ENCODE assay signal across 5 mouse cellular contexts in the genomic region with DNA sequence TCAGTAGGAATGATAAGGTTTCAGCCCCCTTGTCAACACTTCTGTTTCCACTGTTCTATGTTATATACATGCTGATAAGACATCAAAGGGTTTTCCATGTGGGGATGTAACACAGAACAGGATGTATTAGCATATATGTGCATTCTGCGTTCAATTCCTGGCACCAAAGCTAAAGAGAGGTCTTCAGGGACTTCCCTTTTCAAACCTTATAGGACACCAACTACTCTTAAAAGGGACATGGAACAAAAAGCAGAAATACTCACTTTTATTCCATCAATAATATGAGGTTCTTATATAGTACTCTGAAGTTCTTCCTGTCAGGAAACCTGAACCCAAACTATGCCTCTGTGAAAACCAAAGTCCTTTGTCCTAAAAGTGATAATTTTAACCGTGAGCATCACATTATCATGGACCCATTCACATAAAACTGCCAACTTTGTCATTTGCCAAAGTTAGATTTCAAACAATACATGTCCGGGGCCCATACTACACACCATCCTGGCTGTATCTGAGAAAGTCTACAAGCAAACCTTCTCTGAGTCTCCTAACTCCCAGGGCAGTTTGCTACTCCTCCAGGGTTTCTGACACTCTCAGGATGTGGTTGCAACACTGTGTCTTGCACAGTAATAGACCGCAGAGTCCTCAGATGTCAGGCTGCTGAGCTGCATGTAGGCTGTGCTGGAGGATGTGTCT.
DNase-seq lines count a peak whose midpoint lies in the region; ATAC-seq and TF ChIP-seq lines count a peak whose summit lies in the region.
"Not testable (repeated sequence)": the region's sequence is repeated elsewhere in the genome, so short reads cannot be mapped to it uniquely, and the experiment has no call there.

No protein-coding gene starts in this region.

- not testable (repeated sequence) for H3K9ac ChIP-seq in liver, postnatal 0 days (replicated peaks)

- ATAC-seq in activated CD4-positive, CD25-positive, alpha-beta regulatory T cell, adult 4 months, result peak; percentile 47
- ATAC-seq in hematopoietic stem cell, adult 5-6 weeks (replicated peaks in 1 of 2; ENCODE audit: insufficient read depth in 1 of 2, low FRiP score in 2 of 2, low TSS enrichment in 1 of 2, low read depth in 1 of 2, poor library complexity in 2 of 2, severe bottlenecking in 2 of 2), result peak; percentile 22 to 45; a peak in 3 of 4 replicates
- ATAC-seq in liver, postnatal 0 days, result peak; percentile 23; the same call in 1 of the 2 replicates

- H3K36me3 ChIP-seq in liver, postnatal 0 days (replicated peaks; ENCODE audit: insufficient read depth, low read length), result not testable (repeated sequence)

- H3K4me2 ChIP-seq in liver, postnatal 0 days (ENCODE audit: low read depth, low read length), result not testable (repeated sequence)

- TF ChIP-seq EP300 in liver, postnatal 0 days (IDR thresholded peaks at IDR 0.05; ENCODE audit: low read depth), result not testable (repeated sequence)

- not testable (repeated sequence) for TF ChIP-seq CTCF in liver, postnatal 0 days (IDR thresholded peaks at IDR 0.05; ENCODE audit: low read depth)

- H3K9me3 ChIP-seq in liver, postnatal 0 days (ENCODE audit: low read length), result not testable (repeated sequence)

- H3K27me3 ChIP-seq in liver, postnatal 0 days (ENCODE audit: insufficient read depth, low read length), result not testable (repeated sequence)

- DNase-seq in CD4-positive, CD25-positive, alpha-beta regulatory T cell, adult 2 months (ENCODE audit: low read depth, low spot score), result peak; percentile 22
- DNase-seq in liver, postnatal 0 days, result not testable (repeated sequence)
- peak; percentile 41 for DNase-seq in naive thymus-derived CD4-positive, alpha-beta T cell, adult 2 months (ENCODE audit: low read depth)

- not testable (repeated sequence) for H3K27ac ChIP-seq in liver, postnatal 0 days (ENCODE audit: low read depth)

- 47% methylated on average over 4 of the region's 4 CpGs for WGBS in liver, postnatal 0 days (ENCODE audit: insufficient replicate concordance)

- H3K4me1 ChIP-seq in liver, postnatal 0 days (ENCODE audit: insufficient read depth), result not testable (repeated sequence)

- H3K4me3 ChIP-seq in liver, postnatal 0 days (ENCODE audit: low read depth, low read length), result not testable (repeated sequence)
